Mouse (Mus musculus): ENCODE measurements at regions not wholly inside any gene's neighbourhood (a gene's known extent, or its start where the extent isn't known, plus 50 kb on each side); places are given as distances from the start of the nearest gene placed in this dataset.
A peak's percentile ranks its signal among the peaks of the same experiment; 100 is the strongest.

DNA sequence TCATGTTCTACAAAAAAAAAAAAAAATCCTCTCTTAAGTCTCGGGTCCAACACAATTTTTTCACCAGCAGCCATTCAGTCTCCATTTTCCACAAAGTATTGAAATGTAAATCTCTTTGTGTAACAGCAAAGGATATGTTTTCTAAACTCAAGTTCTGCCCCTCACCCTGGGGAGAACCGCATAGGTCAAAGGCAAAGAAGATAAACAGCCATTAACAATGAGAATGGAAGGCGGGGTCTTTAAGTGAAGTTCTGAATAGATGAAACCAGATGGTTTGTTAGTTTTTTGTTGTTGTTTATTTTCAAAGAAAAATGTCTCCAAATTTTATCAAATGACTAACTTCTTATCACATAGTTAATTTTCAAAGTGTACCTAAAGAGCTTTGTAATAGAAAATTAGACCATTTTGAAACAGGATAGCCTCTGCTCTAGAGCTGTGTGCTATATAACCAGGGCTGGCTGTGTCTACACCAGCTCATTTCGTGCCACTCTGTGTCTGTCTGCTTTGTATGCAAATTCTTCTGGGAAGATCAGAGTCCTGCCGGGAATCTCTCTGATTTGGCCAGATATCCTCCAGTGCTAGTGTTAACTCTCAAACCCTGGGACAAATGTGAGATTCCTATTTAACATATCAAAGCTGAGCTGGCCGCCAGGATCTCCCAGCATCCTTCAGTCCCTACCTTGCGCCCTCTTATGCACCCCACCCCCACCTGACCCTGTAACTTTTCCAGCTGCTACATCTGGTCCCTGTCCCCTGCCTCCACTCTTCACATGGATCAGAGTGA, 240.9 kb downstream of the Qk start:
- Histone ChIP-seq H3K4me2 (no peak overlapping the region), H3K27ac (no peak overlapping the region), H3K36me3 (no peaks in the 10 kb centered on the region), H3K4me1 (peaks cover 16% of the 10 kb centered on the region), H3K4me3 (no peak overlapping the region), H3K9me3 (no peaks in the 10 kb centered on the region), H3K9ac (no peak overlapping the region), H3K27me3 (no peaks in the 10 kb centered on the region)
- no peak for ATAC-seq (ENCODE audit: borderline replicate concordance, extremely low read depth, low FRiP score, low TSS enrichment)
- WGBS, result 40% methylated on average over 7 of the region's 7 CpGs

DNA sequence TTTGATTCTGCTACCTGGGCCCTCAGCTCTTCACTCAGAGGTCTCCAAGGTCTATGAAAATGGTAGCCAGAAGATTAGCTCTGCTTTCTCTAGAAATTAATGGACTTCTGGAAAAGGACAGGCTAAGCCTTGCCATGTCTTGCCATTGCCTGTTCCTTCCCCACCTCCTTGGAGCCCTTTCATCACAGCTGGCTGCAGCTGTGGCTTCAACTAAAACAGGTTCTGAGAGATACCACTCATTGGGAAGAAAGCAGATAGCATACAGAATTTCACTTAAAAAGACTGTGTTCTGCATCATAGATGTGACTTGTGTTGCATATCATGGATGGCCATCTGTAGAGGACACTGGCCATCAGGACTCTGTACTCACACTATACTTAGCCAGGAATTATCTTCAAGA, 246.4 kb downstream of the Qk start:
- no peak overlapping the region for H3K4me2 ChIP-seq

DNA sequence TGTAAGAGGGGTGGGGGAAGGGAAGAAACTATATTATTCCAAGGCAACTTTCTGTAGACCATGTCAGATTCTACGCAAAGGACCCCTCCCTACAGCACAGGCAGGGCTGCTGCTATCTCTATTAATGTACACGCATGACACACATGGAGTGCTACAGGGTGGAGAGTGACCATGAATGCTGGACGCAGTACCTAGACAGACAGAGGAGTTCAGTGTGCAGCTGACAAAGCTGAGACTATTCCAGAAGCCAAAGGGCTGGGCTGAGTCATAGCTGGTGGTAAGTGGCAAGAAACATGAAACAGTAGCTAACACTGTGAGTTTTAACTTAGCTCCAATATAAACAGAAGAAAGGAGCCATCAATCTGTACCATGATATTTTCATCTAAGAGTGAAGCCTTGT, 250.4 kb downstream of the Qk start:
- no peak overlapping the region for H3K27ac ChIP-seq
- WGBS, result 87% methylated on average over 3 of the region's 3 CpGs
- no peaks in the 10 kb centered on the region for H3K27me3 ChIP-seq
- no peaks in the 10 kb centered on the region for H3K4me1 ChIP-seq
- H3K36me3 ChIP-seq, result no peaks in the 10 kb centered on the region
- no peak overlapping the region for H3K4me2 ChIP-seq
- no peak overlapping the region for H3K9ac ChIP-seq
- ATAC-seq (ENCODE audit: borderline replicate concordance, extremely low read depth, low FRiP score, low TSS enrichment), result no peak
- H3K4me3 ChIP-seq, result no peak overlapping the region
- no peaks in the 10 kb centered on the region for H3K9me3 ChIP-seq

More for the DNA sequence above, 246.4 kb downstream of the Qk start:
- Histone ChIP-seq H3K36me3 (no peaks in the 10 kb centered on the region), H3K27ac (no peak overlapping the region), H3K9me3 (no peaks in the 10 kb centered on the region), H3K4me1 (no peaks in the 10 kb centered on the region), H3K9ac (no peak overlapping the region), H3K27me3 (no peaks in the 10 kb centered on the region), H3K4me3 (no peak overlapping the region)
- ATAC-seq (ENCODE audit: borderline replicate concordance, extremely low read depth, low FRiP score, low TSS enrichment), result no peak

DNA sequence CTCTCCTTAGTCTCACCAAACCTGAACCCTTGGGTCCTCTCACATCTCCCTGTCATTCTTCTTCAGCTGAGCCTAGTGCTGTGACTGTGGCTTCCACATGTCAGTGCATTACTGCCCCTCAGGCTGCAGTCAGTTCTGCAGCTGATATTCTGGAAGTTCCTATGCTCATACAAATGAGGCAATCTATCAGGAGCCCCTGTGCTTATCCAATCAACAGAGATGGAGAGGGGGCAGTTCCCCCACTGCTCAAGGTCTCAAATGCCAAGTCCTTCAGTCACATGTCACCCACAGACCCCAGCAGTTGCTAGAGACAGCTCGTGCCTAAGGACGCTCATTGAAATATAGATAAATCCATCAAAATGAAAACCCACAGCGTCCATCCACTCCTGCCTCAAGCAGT, 254.5 kb downstream of the Qk start:
- WGBS, result 72% methylated on average over 3 of the region's 3 CpGs
- H3K4me2 ChIP-seq, result no peak overlapping the region
- no peaks in the 10 kb centered on the region for H3K9me3 ChIP-seq
- H3K4me1 ChIP-seq, result no peaks in the 10 kb centered on the region
- H3K4me3 ChIP-seq, result no peak overlapping the region
- no peak for ATAC-seq (ENCODE audit: borderline replicate concordance, extremely low read depth, low FRiP score, low TSS enrichment)
- no peaks in the 10 kb centered on the region for H3K36me3 ChIP-seq
- H3K27ac ChIP-seq, result no peak overlapping the region
- H3K27me3 ChIP-seq, result no peaks in the 10 kb centered on the region
- H3K9ac ChIP-seq, result no peak overlapping the region

DNA sequence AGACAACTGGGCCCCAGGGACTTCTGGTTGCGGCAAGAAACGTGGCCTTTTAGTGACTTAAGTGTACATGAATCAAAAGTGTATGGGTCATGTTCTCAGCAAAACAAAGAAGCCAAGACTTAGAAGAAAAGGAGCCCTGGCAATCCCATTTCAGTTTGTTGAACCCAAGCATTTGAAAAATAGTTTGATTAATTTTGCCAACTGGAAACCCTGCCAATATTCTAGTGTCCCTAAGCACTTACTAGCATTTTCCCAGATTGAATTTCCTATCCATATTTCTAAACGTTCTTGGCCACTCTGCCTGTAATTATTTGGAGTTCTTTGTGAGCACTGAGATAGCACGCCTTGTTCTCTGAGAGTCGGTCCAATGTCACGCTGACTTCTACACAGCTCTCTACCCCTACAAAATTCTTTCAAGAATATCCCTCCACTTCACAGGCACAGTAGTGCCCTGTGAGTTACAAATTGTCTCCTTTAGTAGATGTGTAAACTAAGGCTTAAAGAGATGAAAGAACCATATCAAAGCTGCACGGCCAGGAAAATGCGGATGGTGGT, 257.0 kb downstream of the Qk start:
- Histone ChIP-seq H3K36me3 (no peaks in the 10 kb centered on the region), H3K27me3 (no peaks in the 10 kb centered on the region)
- 62% methylated on average over 8 of the region's 8 CpGs for WGBS

DNA sequence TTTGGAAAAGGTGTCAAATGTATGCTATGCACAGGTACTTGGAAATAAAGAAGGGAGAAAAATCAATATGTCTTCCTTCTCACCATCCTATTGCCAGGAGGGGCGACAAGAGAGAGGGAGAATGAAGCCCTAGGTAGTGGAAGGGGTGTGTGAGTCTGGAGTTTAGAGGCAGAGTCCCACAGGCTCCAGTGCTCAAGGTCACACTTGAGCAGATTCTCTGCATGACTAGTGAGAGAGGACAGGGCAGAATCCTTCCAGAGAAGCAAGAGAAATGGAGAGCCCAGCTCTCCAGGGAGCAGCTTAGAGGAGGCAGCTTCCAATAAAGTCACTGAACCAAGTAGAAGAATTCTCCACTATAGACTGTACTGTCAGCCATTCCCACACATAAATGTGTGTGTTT, 261.9 kb downstream of the Qk start:
- 67% methylated on average over 1 of the region's 1 CpGs for WGBS
- H3K9me3 ChIP-seq, result no peaks in the 10 kb centered on the region
- no peak for ATAC-seq (ENCODE audit: borderline replicate concordance, extremely low read depth, low FRiP score, low TSS enrichment)
- no peak overlapping the region for H3K27ac ChIP-seq
- H3K27me3 ChIP-seq, result no peaks in the 10 kb centered on the region
- H3K4me2 ChIP-seq, result no peak overlapping the region
- no peaks in the 10 kb centered on the region for H3K4me1 ChIP-seq
- H3K9ac ChIP-seq, result no peak overlapping the region
- H3K36me3 ChIP-seq, result no peaks in the 10 kb centered on the region
- no peak overlapping the region for H3K4me3 ChIP-seq

More for the DNA sequence above, 257.0 kb downstream of the Qk start:
- Histone ChIP-seq H3K27ac (no peak overlapping the region), H3K4me2 (no peak overlapping the region), H3K9ac (no peak overlapping the region), H3K4me1 (no peaks in the 10 kb centered on the region), H3K4me3 (no peak overlapping the region), H3K9me3 (no peaks in the 10 kb centered on the region)
- ATAC-seq (ENCODE audit: borderline replicate concordance, extremely low read depth, low FRiP score, low TSS enrichment), result no peak

DNA sequence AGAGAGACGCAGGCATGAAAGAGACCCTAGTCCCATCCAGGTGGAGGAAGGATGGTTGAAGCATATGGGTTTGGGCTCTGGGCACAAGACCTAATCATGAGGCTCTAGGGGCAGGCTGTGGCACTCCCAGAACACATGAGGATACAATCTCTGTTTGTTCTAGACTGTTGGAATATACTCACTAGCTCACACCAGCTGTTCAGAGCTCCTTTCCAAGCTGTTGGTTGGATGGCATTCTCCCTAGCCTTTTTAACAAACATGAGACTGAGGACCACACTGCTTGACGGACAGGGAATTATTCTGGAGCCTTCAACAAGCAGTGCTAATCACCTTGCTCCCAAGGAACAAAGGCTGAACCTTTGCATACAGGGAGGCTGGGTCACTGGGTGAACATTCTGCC, 263.6 kb downstream of the Qk start:
- no peaks in the 10 kb centered on the region for H3K36me3 ChIP-seq
- H3K4me1 ChIP-seq, result no peaks in the 10 kb centered on the region
- no peak overlapping the region for H3K4me2 ChIP-seq
- no peak overlapping the region for H3K27ac ChIP-seq
- no peak for ATAC-seq (ENCODE audit: borderline replicate concordance, extremely low read depth, low FRiP score, low TSS enrichment)
- H3K9me3 ChIP-seq, result no peaks in the 10 kb centered on the region
- no peaks in the 10 kb centered on the region for H3K27me3 ChIP-seq
- H3K4me3 ChIP-seq, result no peak overlapping the region
- H3K9ac ChIP-seq, result no peak overlapping the region
- 85% methylated on average over 2 of the region's 2 CpGs for WGBS

DNA sequence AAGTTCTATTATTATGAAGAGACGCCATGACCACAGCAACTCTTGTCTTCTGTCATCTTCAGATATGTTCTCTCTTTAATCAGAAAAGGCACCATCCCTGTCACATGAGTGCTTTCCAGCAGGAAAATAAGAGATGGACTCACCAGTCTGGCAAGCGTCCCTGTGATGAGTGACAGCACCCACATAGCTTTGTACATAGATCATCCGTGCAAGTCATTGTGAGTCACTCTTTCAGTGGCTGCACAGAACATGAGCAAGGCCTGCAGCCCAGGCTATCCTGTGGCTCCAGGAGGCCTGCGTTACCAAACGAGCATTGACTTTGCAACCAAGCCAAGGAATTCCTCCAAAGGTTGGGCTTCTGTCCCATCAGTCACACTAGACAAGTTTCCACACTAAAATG, 265.3 kb downstream of the Qk start:
- no peak for ATAC-seq (ENCODE audit: borderline replicate concordance, extremely low read depth, low FRiP score, low TSS enrichment)
- H3K27me3 ChIP-seq, result no peaks in the 10 kb centered on the region
- no peak overlapping the region for H3K27ac ChIP-seq
- H3K9ac ChIP-seq, result no peak overlapping the region
- no peaks in the 10 kb centered on the region for H3K9me3 ChIP-seq
- no peak overlapping the region for H3K4me3 ChIP-seq
- no peaks in the 10 kb centered on the region for H3K36me3 ChIP-seq
- no peaks in the 10 kb centered on the region for H3K4me1 ChIP-seq
- 70% methylated on average over 5 of the region's 5 CpGs for WGBS
- no peak overlapping the region for H3K4me2 ChIP-seq

DNA sequence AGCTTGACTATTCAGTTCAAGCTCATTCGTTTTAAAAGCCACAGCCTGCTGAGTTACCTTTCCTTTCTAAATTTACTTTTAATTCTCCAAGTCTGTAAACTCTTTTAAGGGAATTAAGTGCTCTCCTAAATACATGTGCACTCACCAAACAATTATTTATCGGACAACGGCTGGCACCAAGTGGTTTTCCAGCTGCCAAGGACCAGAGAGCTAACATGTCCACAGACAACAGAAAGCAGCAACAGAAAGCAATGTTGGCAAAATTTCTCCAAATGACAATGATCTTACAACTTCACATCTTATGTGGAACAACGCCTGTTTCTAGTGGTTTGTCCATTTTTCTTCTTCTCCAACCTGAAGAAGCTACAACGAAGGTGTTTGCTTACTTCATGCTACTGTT, 275.3 kb downstream of the Qk start:
- no peaks in the 10 kb centered on the region for H3K27me3 ChIP-seq
- H3K36me3 ChIP-seq, result no peaks in the 10 kb centered on the region
- no peak overlapping the region for H3K27ac ChIP-seq
- no peak overlapping the region for H3K9ac ChIP-seq
- H3K4me2 ChIP-seq, result no peak overlapping the region
- WGBS, result 67% methylated on average over 5 of the region's 5 CpGs
- H3K4me1 ChIP-seq, result peaks cover 4% of the 10 kb centered on the region
- H3K9me3 ChIP-seq, result no peaks in the 10 kb centered on the region
- ATAC-seq (ENCODE audit: borderline replicate concordance, extremely low read depth, low FRiP score, low TSS enrichment), result no peak
- no peak overlapping the region for H3K4me3 ChIP-seq

DNA sequence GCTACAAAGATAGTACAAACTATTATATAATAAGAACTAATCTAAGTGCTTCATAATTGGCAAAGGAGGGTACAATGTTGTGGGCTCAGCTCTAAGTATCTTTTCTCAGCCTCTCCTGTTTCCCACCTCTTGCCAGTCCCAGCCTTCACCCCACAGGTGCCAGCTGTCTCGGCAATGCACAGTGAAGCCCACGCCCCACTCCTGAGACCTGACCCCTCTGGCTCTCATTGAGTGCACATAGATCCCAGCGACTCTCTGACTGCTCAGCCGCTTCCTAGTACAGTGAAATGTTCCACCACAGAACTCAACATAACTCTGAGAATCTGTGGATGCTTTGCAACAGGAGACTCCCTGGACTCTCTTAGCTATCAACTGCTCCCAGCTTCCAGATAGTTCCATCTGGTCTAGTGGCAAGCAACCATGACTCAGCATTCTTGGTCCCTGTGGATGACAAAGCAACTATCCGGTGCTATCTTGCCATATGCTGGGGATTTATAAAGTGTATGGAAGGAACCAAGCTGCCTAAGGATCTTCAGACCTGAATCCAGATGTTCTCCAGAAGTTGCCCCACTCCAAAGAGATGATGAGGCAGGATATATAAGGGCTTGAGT, 277.5 kb downstream of the Qk start:
- no peaks in the 10 kb centered on the region for H3K9me3 ChIP-seq
- H3K4me3 ChIP-seq, result no peak overlapping the region
- H3K27me3 ChIP-seq, result no peaks in the 10 kb centered on the region
- no peak for ATAC-seq (ENCODE audit: borderline replicate concordance, extremely low read depth, low FRiP score, low TSS enrichment)
- no peaks in the 10 kb centered on the region for H3K36me3 ChIP-seq
- WGBS, result 76% methylated on average over 5 of the region's 5 CpGs
- H3K9ac ChIP-seq, result no peak overlapping the region
- H3K4me1 ChIP-seq, result peaks cover 15% of the 10 kb centered on the region
- H3K27ac ChIP-seq, result no peak overlapping the region
- H3K4me2 ChIP-seq, result no peak overlapping the region

DNA sequence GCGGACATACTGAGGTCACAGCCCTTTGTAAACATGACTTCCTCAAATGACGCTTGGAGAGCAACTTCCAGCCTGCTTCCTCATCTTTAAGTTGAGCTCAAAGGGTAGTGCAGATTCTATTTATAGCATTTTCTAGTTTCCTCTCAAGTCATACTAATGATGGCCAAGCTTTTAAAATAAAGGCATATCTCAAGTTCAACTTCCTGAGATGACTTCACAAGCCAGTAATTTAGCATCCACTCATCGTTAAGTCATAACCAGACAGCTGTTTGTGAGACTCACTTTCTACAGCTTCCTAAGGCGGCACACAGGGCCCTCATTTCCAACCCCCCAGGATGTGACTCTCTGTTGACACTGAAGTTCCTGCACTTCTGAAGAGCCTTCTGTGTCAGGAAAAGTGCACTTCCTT, 278.7 kb downstream of the Qk start:
- peak; percentile 44; the same call in 1 of the 2 replicates for ATAC-seq (ENCODE audit: borderline replicate concordance, extremely low read depth, low FRiP score, low TSS enrichment)
- WGBS, result 25% methylated on average over 4 of the region's 4 CpGs
- Histone ChIP-seq H3K36me3 (no peaks in the 10 kb centered on the region), H3K9me3 (no peaks in the 10 kb centered on the region), H3K4me2 (no peak overlapping the region), H3K4me1 (peaks cover 15% of the 10 kb centered on the region), H3K27ac (0 out of 2 replicates have a peak overlapping the region, but pooled peaks have one; percentile 4), H3K27me3 (no peaks in the 10 kb centered on the region), H3K9ac (no peak overlapping the region), H3K4me3 (no peak overlapping the region)

DNA sequence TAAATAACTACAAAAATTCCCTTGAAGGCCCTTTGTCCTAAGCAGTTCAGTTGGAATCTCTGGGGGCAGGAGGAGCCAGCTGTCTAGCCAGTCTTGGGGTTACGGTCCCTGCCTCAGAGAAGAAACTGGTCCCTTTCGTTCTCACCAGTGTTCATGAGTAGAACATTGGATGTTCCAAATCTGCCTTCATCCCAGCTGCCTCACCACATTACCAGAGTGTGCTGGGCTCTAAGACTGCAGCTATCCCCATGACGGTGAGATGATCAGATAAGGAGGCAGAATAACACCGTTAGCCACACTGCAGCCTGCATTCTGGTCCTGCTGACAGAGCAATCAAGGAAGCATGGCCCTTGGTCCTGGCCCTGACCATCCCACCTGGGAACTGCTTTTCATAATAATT, 279.3 kb downstream of the Qk start:
- Histone ChIP-seq H3K9ac (no peak overlapping the region), H3K27ac (no peak overlapping the region), H3K36me3 (no peaks in the 10 kb centered on the region), H3K4me2 (no peak overlapping the region), H3K9me3 (no peaks in the 10 kb centered on the region), H3K4me3 (no peak overlapping the region), H3K4me1 (peaks cover 15% of the 10 kb centered on the region), H3K27me3 (no peaks in the 10 kb centered on the region)
- WGBS, result 47% methylated on average over 4 of the region's 4 CpGs
- no peak for ATAC-seq (ENCODE audit: borderline replicate concordance, extremely low read depth, low FRiP score, low TSS enrichment)

Data from lung, embryonic 15.5 days (tissue).